Mouse (Mus musculus) testis, adult 2 months (tissue): ENCODE results near the gene Gbgt1.

Experiments
- CTCF ChIP-seq: fragments of 200-500 bp; IDR thresholded peaks from 2 replicates; pipeline ENCODE4 v1.5.1; 2012; ENCODE audit warnings: low read depth, mild to moderate bottlenecking, inconsistent platforms, low read length, moderate library complexity; ENCODE audit not compliant: control insufficient read depth, insufficient read depth, insufficient replicate concordance
- POLR2A ChIP-seq: fragments of 200-500 bp; IDR thresholded peaks from 2 replicates; pipeline ENCODE4 v1.6.1; 2012; ENCODE audit warnings: low read depth, mild to moderate bottlenecking, inconsistent platforms, low read length, moderate library complexity; ENCODE audit not compliant: control insufficient read depth

GRCm38 (mm10) chr2:28523643-28524117 lies 27.0 kb downstream of the Gbgt1 start:
- TF ChIP-seq CTCF (no peak), POLR2A (no peak)
